Mouse (Mus musculus): Measurements from ENCODE around the gene Map3k14. TPM values are rescaled to one million over a fixed set of nuclear protein-coding genes. Genes with fewer than 3 reads are reported as not detected.

The Map3k14 gene
- total and polyA plus RNA-seq, 3 experiments, result 4.9 to 10.8 (median 10.8) TPM

- H3K4me1 ChIP-seq (ENCODE audit: insufficient read depth, low read depth, low read length), result peaks cover 6% of the 10 kb centered on the region
- ATAC-seq (ENCODE audit: extremely low read depth, insufficient number of reproducible peaks, low FRiP score, poor library complexity, severe bottlenecking) (no peak; the same call in 1 of the 2 replicates), DNase-seq (ENCODE audit: low spot score) (no peak)
- H3K36me3 ChIP-seq (replicated peaks), result no peaks in the 10 kb centered on the region
- peaks cover 56% of the 10 kb centered on the region for H3K27me3 ChIP-seq (ENCODE audit: insufficient read depth, low read length)
- no peaks in the 10 kb centered on the region for H3K9me3 ChIP-seq (replicated peaks)
- H3K4me3 ChIP-seq (ENCODE audit: low read depth, low read length), result no peak overlapping the region
- TF ChIP-seq POLR2AphosphoS5 (IDR thresholded peaks at IDR 0.05; ENCODE audit: insufficient replicate concordance, low read depth, low read length) (no peak), GATA2 (IDR thresholded peaks at IDR 0.05; ENCODE audit: borderline replicate concordance, low read depth, low read length) (no peak), CTCF (IDR thresholded peaks at IDR 0.05; ENCODE audit: low read depth, low read length) (no peak), TAL1 (conservative IDR thresholded peaks at IDR 0.05; ENCODE audit: low read depth, low read length) (no peak), GATA1 (IDR thresholded peaks at IDR 0.05; ENCODE audit: borderline replicate concordance, low read length) (no peak)
Observed at GRCm38 (mm10) chr11:103184891-103185290, 82.4 kb downstream of the Map3k14 start.

DNA sequence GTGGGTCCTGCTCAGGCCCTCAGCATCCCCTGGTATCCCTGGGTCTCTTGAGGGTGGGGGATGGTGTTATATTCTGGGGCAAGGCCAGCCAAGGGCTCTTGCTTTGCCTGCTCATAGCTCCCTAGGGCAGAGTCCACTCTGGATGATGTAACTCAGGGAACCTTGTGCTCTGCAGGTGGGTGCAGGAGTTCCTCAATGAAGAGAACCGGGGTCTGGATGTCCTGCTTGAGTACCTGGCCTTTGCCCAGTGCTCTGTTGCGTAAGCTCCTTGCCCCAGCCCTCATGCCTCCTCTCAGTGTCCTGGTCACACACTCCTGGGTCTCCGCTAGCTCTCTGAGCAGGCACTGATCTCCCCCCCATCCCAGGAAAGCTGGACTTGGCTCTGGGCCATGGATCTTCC, 85.4 kb downstream of the Map3k14 start:
- Histone ChIP-seq H3K4me1 (ENCODE audit: insufficient read depth, low read depth, low read length) (peaks cover 24% of the 10 kb centered on the region), H3K36me3 (replicated peaks) (no peaks in the 10 kb centered on the region), H3K4me3 (ENCODE audit: low read depth, low read length) (no peak overlapping the region), H3K27me3 (ENCODE audit: insufficient read depth, low read length) (peaks cover 64% of the 10 kb centered on the region), H3K9me3 (replicated peaks) (no peaks in the 10 kb centered on the region)
- ATAC-seq (ENCODE audit: extremely low read depth, insufficient number of reproducible peaks, low FRiP score, poor library complexity, severe bottlenecking) (no peak), DNase-seq (ENCODE audit: low spot score) (no peak)
- no peak for TF ChIP-seq GATA1 (IDR thresholded peaks at IDR 0.05; ENCODE audit: borderline replicate concordance, low read length)
- TF ChIP-seq TAL1 (conservative IDR thresholded peaks at IDR 0.05; ENCODE audit: low read depth, low read length), result no peak
- TF ChIP-seq POLR2AphosphoS5 (IDR thresholded peaks at IDR 0.05; ENCODE audit: insufficient replicate concordance, low read depth, low read length), result no peak
- TF ChIP-seq GATA2 (IDR thresholded peaks at IDR 0.05; ENCODE audit: borderline replicate concordance, low read depth, low read length), result no peak
- TF ChIP-seq CTCF (IDR thresholded peaks at IDR 0.05; ENCODE audit: low read depth, low read length), result no peak

DNA sequence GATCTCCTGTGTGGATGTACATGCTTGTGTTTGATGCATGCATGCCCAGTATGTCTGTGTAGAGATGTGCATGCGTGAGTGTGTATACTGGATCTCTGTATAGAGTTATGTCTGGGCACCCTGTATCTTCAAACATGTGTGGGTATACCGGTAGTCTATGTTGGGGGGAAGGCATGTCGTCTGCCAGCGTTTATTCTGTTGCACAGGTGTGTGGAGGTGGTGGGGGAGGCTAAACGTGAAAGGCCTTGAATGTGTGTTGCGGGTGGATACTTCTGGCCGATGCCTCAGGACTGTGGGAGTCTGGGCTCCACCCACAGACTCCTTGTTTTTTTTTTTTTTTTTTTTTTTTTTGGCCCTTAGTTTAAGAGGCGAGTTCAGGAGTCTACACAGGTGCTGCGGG, 85.9 kb downstream of the Map3k14 start:
- no peaks in the 10 kb centered on the region for H3K36me3 ChIP-seq (replicated peaks)
- no peak for TF ChIP-seq TAL1 (conservative IDR thresholded peaks at IDR 0.05; ENCODE audit: low read depth, low read length)
- TF ChIP-seq GATA1 (IDR thresholded peaks at IDR 0.05; ENCODE audit: borderline replicate concordance, low read length), result no peak
- TF ChIP-seq CTCF (IDR thresholded peaks at IDR 0.05; ENCODE audit: low read depth, low read length), result no peak
- TF ChIP-seq POLR2AphosphoS5 (IDR thresholded peaks at IDR 0.05; ENCODE audit: insufficient replicate concordance, low read depth, low read length), result no peak
- peaks cover 29% of the 10 kb centered on the region for H3K4me1 ChIP-seq (ENCODE audit: insufficient read depth, low read depth, low read length)
- H3K9me3 ChIP-seq (replicated peaks), result no peaks in the 10 kb centered on the region
- no peak overlapping the region for H3K4me3 ChIP-seq (ENCODE audit: low read depth, low read length)
- DNase-seq (ENCODE audit: low spot score), result no peak
- peaks cover 62% of the 10 kb centered on the region for H3K27me3 ChIP-seq (ENCODE audit: insufficient read depth, low read length)
- no peak for ATAC-seq (ENCODE audit: extremely low read depth, insufficient number of reproducible peaks, low FRiP score, poor library complexity, severe bottlenecking)

- H3K4me1 ChIP-seq (ENCODE audit: insufficient read depth, low read depth, low read length), result peaks cover 39% of the 10 kb centered on the region
- no peaks in the 10 kb centered on the region for H3K9me3 ChIP-seq (replicated peaks)
- H3K27me3 ChIP-seq (ENCODE audit: insufficient read depth, low read length), result peaks cover 54% of the 10 kb centered on the region
- TF ChIP-seq CTCF (IDR thresholded peaks at IDR 0.05; ENCODE audit: low read depth, low read length) (no peak), GATA1 (IDR thresholded peaks at IDR 0.05; ENCODE audit: borderline replicate concordance, low read length) (no peak), GATA2 (IDR thresholded peaks at IDR 0.05; ENCODE audit: borderline replicate concordance, low read depth, low read length) (no peak), TAL1 (conservative IDR thresholded peaks at IDR 0.05; ENCODE audit: low read depth, low read length) (no peak), POLR2AphosphoS5 (IDR thresholded peaks at IDR 0.05; ENCODE audit: insufficient replicate concordance, low read depth, low read length) (no peak)
- DNase-seq (ENCODE audit: low spot score) (no peak), ATAC-seq (ENCODE audit: extremely low read depth, insufficient number of reproducible peaks, low FRiP score, poor library complexity, severe bottlenecking) (no peak)
- no peaks in the 10 kb centered on the region for H3K36me3 ChIP-seq (replicated peaks)
- H3K4me3 ChIP-seq (ENCODE audit: low read depth, low read length), result no peak overlapping the region
Observed at GRCm38 (mm10) chr11:103180426-103180825, 86.8 kb downstream of the Map3k14 start.

GRCm38 (mm10) chr11:103178748-103179147, 88.5 kb downstream of the Map3k14 start:
- H3K36me3 ChIP-seq (replicated peaks), result no peaks in the 10 kb centered on the region
- no peak for DNase-seq (ENCODE audit: low spot score)
- TF ChIP-seq GATA2 (IDR thresholded peaks at IDR 0.05; ENCODE audit: borderline replicate concordance, low read depth, low read length) (no peak), POLR2AphosphoS5 (IDR thresholded peaks at IDR 0.05; ENCODE audit: insufficient replicate concordance, low read depth, low read length) (no peak), TAL1 (conservative IDR thresholded peaks at IDR 0.05; ENCODE audit: low read depth, low read length) (no peak), GATA1 (IDR thresholded peaks at IDR 0.05; ENCODE audit: borderline replicate concordance, low read length) (no peak), CTCF (IDR thresholded peaks at IDR 0.05; ENCODE audit: low read depth, low read length) (no peak)

DNA sequence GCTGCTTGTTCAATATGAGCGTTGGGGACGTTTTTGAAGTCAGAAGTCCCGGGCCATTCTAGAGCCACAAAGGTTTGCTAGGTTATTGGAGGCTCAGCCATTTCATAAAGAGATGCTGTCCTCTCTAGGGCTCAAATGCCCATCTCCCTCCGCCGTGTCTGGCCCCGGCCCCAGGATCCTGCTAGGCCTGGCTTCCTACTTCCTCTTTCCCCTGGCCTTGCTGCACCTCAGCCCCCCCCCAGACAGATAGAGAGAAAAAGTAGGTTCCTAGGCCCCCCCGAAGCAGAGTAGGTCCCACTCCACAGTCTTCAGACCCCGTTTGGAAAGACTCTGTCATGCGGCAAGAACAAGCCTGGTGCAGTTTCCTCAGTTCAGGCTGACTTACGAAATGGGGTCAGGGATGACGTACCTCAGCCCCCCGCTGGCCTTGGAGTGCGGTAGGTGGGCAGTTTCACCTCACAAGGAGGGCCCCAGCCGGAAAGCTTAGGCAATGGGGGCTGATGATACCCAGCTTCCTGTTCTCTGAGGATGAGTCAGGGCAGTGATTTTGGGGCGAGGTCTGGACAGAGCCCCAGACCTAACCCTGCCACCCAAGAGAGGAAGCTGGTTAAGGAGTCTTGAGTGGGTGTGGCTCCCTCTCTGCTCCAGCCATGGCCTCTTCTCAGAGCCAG, 89.3 kb downstream of the Map3k14 start:
- DNase-seq (ENCODE audit: low spot score) (peak; percentile 16), ATAC-seq (ENCODE audit: extremely low read depth, insufficient number of reproducible peaks, low FRiP score, poor library complexity, severe bottlenecking) (no peak)
- H3K4me1 ChIP-seq (ENCODE audit: insufficient read depth, low read depth, low read length), result peaks cover 57% of the 10 kb centered on the region
- H3K27me3 ChIP-seq (ENCODE audit: insufficient read depth, low read length), result peaks cover 46% of the 10 kb centered on the region
- no peak overlapping the region for H3K4me3 ChIP-seq (ENCODE audit: low read depth, low read length)
- H3K9me3 ChIP-seq (replicated peaks), result no peaks in the 10 kb centered on the region
- H3K36me3 ChIP-seq (replicated peaks), result no peaks in the 10 kb centered on the region
- no peak for TF ChIP-seq TAL1 (conservative IDR thresholded peaks at IDR 0.05; ENCODE audit: low read depth, low read length)
- TF ChIP-seq POLR2AphosphoS5 (IDR thresholded peaks at IDR 0.05; ENCODE audit: insufficient replicate concordance, low read depth, low read length), result no peak
- TF ChIP-seq CTCF (IDR thresholded peaks at IDR 0.05; ENCODE audit: low read depth, low read length), result no peak
- TF ChIP-seq GATA2 (IDR thresholded peaks at IDR 0.05; ENCODE audit: borderline replicate concordance, low read depth, low read length), result no peak
- no peak for TF ChIP-seq GATA1 (IDR thresholded peaks at IDR 0.05; ENCODE audit: borderline replicate concordance, low read length)

More at GRCm38 (mm10) chr11:103178748-103179147, 88.5 kb downstream of the Map3k14 start:
- Histone ChIP-seq H3K4me1 (ENCODE audit: insufficient read depth, low read depth, low read length) (peaks cover 49% of the 10 kb centered on the region), H3K27me3 (ENCODE audit: insufficient read depth, low read length) (peaks cover 46% of the 10 kb centered on the region), H3K4me3 (ENCODE audit: low read depth, low read length) (no peak overlapping the region), H3K9me3 (replicated peaks) (no peaks in the 10 kb centered on the region)
- ATAC-seq (ENCODE audit: extremely low read depth, insufficient number of reproducible peaks, low FRiP score, poor library complexity, severe bottlenecking), result no peak
